Mouse (Mus musculus) heart, embryonic 14.5 days (tissue): Measurements from ENCODE around the gene Il34. TPM values are rescaled to one million over a fixed set of nuclear protein-coding genes. Genes with fewer than 3 reads are reported as not detected.

Experiments
- ATAC-seq: fragments of 200-750 bp; cut with Nextera tagmentation; 2 replicates; pipeline ENCODE4 v1.8.0; 2017; ENCODE audit warnings: low read depth, moderate TSS enrichment; ENCODE audit not compliant: insufficient number of reproducible peaks, insufficient read depth, low FRiP score
- H3K27ac ChIP-seq, 2 experiments: fragments of 200-500 bp in 1 of 2; fragments of 300-500 bp in 1 of 2; sonication (generic) in 1 of 2; replicated peaks in 1 of 2; 2 replicates each; pipeline ENCODE4 v1.5.1; 2012 to 2014; ENCODE audit warnings: low read depth in 2 of 2, low read length in 2 of 2, control low read depth in 1 of 2, mild to moderate bottlenecking in 1 of 2, mixed read lengths in 1 of 2; ENCODE audit not compliant: control insufficient read depth in 1 of 2, insufficient read depth in 1 of 2
- H3K27me3 ChIP-seq: fragments of 300-500 bp; sonication (generic); 2 replicates; pipeline ENCODE4 v1.6.1; 2014; ENCODE audit warnings: mild to moderate bottlenecking, low read length, control low read depth; ENCODE audit not compliant: control insufficient read depth, insufficient read depth
- H3K36me3 ChIP-seq: fragments of 300-500 bp; sonication (generic); 2 replicates; pipeline ENCODE4 v1.6.1; 2014; ENCODE audit warnings: mild to moderate bottlenecking, control low read depth, low read length, mixed read lengths; ENCODE audit not compliant: control insufficient read depth, insufficient read depth
- H3K4me1 ChIP-seq, 2 experiments: fragments of 200-500 bp in 1 of 2; fragments of 300-500 bp in 1 of 2; sonication (generic) in 1 of 2; 2 replicates each; pipeline ENCODE4 v1.6.1; 2012 to 2014; ENCODE audit warnings: low read length in 2 of 2, control low read depth in 1 of 2, mixed read lengths in 1 of 2; ENCODE audit not compliant: control insufficient read depth in 2 of 2, insufficient read depth in 2 of 2
- H3K4me2 ChIP-seq: fragments of 300-500 bp; sonication (generic); 2 replicates; pipeline ENCODE4 v1.6.1; 2014; ENCODE audit warnings: mild to moderate bottlenecking, low read length
- H3K4me3 ChIP-seq, 2 experiments: fragments of 200-500 bp in 1 of 2; fragments of 300-500 bp in 1 of 2; sonication (generic) in 1 of 2; 2 replicates each; pipeline ENCODE4 v1.5.1; 2012 to 2014; ENCODE audit warnings: low read length in 2 of 2, mild to moderate bottlenecking in 2 of 2, control low read depth in 1 of 2, low read depth in 1 of 2, moderate library complexity in 1 of 2; ENCODE audit not compliant: control insufficient read depth in 1 of 2, insufficient read depth in 1 of 2
- H3K9ac ChIP-seq: fragments of 300-500 bp; sonication (generic); 2 replicates; pipeline ENCODE4 v1.6.1; 2014; ENCODE audit warnings: mild to moderate bottlenecking, low read length
- H3K9me3 ChIP-seq: fragments of 300-500 bp; sonication (generic); 2 replicates; pipeline ENCODE4 v1.6.1; 2016; ENCODE audit warnings: low read length, control low read depth; ENCODE audit not compliant: control insufficient read depth
- WGBS: fragments of 180-500 bp; shearing (Covaris S2); extraction: QIAGEN DNeasy Blood & Tissue Kit; methylation state at CpG from one replicate; pipeline ENCODE4 v1.1.7; 2014; 5-methylcytosine and 5-hydroxymethylcytosine counted together
- polyA plus RNA-seq: library from polyadenylated mRNA; unstranded; fragments of >200 nt; fragmentation: Nextera tagmentation; extraction: Ambion mirVana; gene quantifications from 2 replicates; pipeline ENCODE4 v1.2.1, GENCODE M21; 2014

The Il34 gene
- polyA plus RNA-seq, 1 experiment from 2014 or later = 0.49 TPM

GRCm38 (mm10) chr8:110705391-110706287 lies 100.1 kb downstream of the Il34 start:
- Histone ChIP-seq H3K9me3 (no peaks in the 10 kb centered on the region), H3K4me1 (peaks cover 48 to 68% of the 10 kb centered on the region in 2 experiments), H3K9ac (0 out of 2 replicates have a peak overlapping the region, but pooled peaks have one; percentile 34), H3K27ac (peak overlapping the region; percentile 6 to 41; a peak in 3 of 4 replicates), H3K4me3 (no peak overlapping the region), H3K4me2 (no peak overlapping the region), H3K27me3 (no peaks in the 10 kb centered on the region), H3K36me3 (no peaks in the 10 kb centered on the region)
- ATAC-seq = no peak; the same call in 1 of the 2 replicates
- WGBS = 41% methylated on average over 14 of the region's 14 CpGs

- ATAC-seq = no peak
- Histone ChIP-seq H3K9me3 (no peaks in the 10 kb centered on the region), H3K4me1 (peaks cover 40 to 57% of the 10 kb centered on the region in 2 experiments), H3K4me3 (no peak overlapping the region), H3K27me3 (no peaks in the 10 kb centered on the region), H3K4me2 (no peak overlapping the region), H3K9ac (peak overlapping the region; percentile 38; the same call in 1 of the 2 replicates), H3K27ac (peak overlapping the region; percentile 54 to 74), H3K36me3 (no peaks in the 10 kb centered on the region)
- 67% methylated on average over 3 of the region's 3 CpGs for WGBS
Observed at GRCm38 (mm10) chr8:110704103-110704502, 101.6 kb downstream of the Il34 start.

GRCm38 (mm10) chr8:110703460-110704061 lies 102.2 kb downstream of the Il34 start:
- no peak for ATAC-seq
- Histone ChIP-seq H3K9ac (peak overlapping the region; percentile 40), H3K27ac (peak overlapping the region; percentile 54 to 74), H3K4me1 (peaks cover 40 to 57% of the 10 kb centered on the region in 2 experiments), H3K4me2 (peak overlapping the region; percentile 4), H3K36me3 (no peaks in the 10 kb centered on the region), H3K27me3 (no peaks in the 10 kb centered on the region), H3K9me3 (no peaks in the 10 kb centered on the region), H3K4me3 (no peak overlapping the region)
- WGBS = 26% methylated on average over 9 of the region's 9 CpGs

GRCm38 (mm10) chr8:110702636-110703459 lies 102.9 kb downstream of the Il34 start:
- H3K4me1 ChIP-seq = peaks cover 42 to 57% of the 10 kb centered on the region in 2 experiments
- H3K27me3 ChIP-seq = no peaks in the 10 kb centered on the region
- H3K4me3 ChIP-seq = no peak overlapping the region
- H3K36me3 ChIP-seq = no peaks in the 10 kb centered on the region
- H3K4me2 ChIP-seq = peak overlapping the region; percentile 4
- no peaks in the 10 kb centered on the region for H3K9me3 ChIP-seq
- ATAC-seq = no peak
- peak overlapping the region; percentile 40 for H3K9ac ChIP-seq
- 59% methylated on average over 9 of the region's 9 CpGs for WGBS
- H3K27ac ChIP-seq = peak overlapping the region; percentile 54 to 74

- Histone ChIP-seq H3K27me3 (no peaks in the 10 kb centered on the region), H3K4me3 (no peak overlapping the region), H3K4me2 (no peak overlapping the region), H3K9me3 (no peaks in the 10 kb centered on the region), H3K4me1 (peaks cover 38 to 58% of the 10 kb centered on the region in 2 experiments), H3K36me3 (no peaks in the 10 kb centered on the region), H3K9ac (no peak overlapping the region), H3K27ac (no peak overlapping the region)
- ATAC-seq = no peak
- WGBS = 81% methylated on average over 2 of the region's 2 CpGs
Observed at GRCm38 (mm10) chr8:110700561-110700960, 105.2 kb downstream of the Il34 start.

GRCm38 (mm10) chr8:110699501-110699900 lies 106.2 kb downstream of the Il34 start:
- Histone ChIP-seq H3K4me2 (no peak overlapping the region), H3K27ac (no peak overlapping the region), H3K36me3 (no peaks in the 10 kb centered on the region), H3K27me3 (no peaks in the 10 kb centered on the region), H3K9me3 (no peaks in the 10 kb centered on the region), H3K4me3 (no peak overlapping the region), H3K9ac (no peak overlapping the region), H3K4me1 (peaks cover 28 to 52% of the 10 kb centered on the region in 2 experiments)
- ATAC-seq = no peak
- WGBS = 85% methylated on average over 7 of the region's 7 CpGs

GRCm38 (mm10) chr8:110698098-110698497 lies 107.6 kb downstream of the Il34 start:
- WGBS = 39% methylated on average over 1 of the region's 1 CpGs

More at GRCm38 (mm10) chr8:110698098-110698497, 107.6 kb downstream of the Il34 start:
- no peak overlapping the region for H3K4me2 ChIP-seq
- no peaks in the 10 kb centered on the region for H3K27me3 ChIP-seq
- H3K9ac ChIP-seq = no peak overlapping the region
- H3K36me3 ChIP-seq = 0 out of 2 replicates have a peak, but pooled peaks cover 4% of the 10 kb centered on the region
- no peak overlapping the region for H3K4me3 ChIP-seq
- H3K4me1 ChIP-seq = peaks cover 14 to 39% of the 10 kb centered on the region in 2 experiments
- H3K27ac ChIP-seq = no peak overlapping the region
- no peak for ATAC-seq
- H3K9me3 ChIP-seq = no peaks in the 10 kb centered on the region
